Mouse (Mus musculus) ES-E14 (cell line): ENCODE measurements at regions not wholly inside any gene's neighbourhood (a gene's known extent, or its start where the extent isn't known, plus 50 kb on each side); places are given as distances from the start of the nearest gene placed in this dataset.

Experiments used
- CHD2 ChIP-seq: IDR thresholded peaks from 2 replicates; pipeline ENCODE4 v1.6.1; 2014; ENCODE audit warnings: mild to moderate bottlenecking, low read depth, low read length, inconsistent platforms
- ZC3H11A ChIP-seq: IDR thresholded peaks from 2 replicates; pipeline ENCODE4 v1.6.1; 2012; ENCODE audit warnings: low read depth, mild to moderate bottlenecking, inconsistent platforms, low read length, borderline replicate concordance

DNA sequence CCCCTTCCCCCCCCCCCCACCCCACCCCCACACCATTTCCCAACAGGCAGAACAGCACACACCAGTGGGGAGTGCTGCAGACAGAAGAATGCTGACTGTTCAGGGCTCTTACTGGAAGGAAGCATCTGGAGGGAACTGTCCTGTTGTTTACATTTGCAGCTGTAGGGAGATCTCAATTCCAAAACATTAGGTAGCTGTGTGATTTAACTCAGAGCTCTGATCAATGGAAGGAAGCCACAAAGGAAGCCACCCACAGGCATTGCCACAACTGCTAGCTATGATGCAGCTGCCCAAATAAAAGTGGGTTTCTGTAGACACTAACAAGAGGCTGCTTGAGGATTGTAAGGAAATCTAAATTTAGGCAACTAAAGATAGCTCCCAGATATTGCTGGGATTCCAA, 359.7 kb downstream of the Adam3 start:
- TF ChIP-seq ZC3H11A (no peak), CHD2 (no peak)
